Mouse (Mus musculus): ENCODE results near the gene Serinc3. TPM values are rescaled to one million over a fixed set of nuclear protein-coding genes. Genes with fewer than 3 reads are reported as not detected.

Gene Serinc3
- polyA plus RNA-seq, 1 experiment = 88.9 TPM

DNA sequence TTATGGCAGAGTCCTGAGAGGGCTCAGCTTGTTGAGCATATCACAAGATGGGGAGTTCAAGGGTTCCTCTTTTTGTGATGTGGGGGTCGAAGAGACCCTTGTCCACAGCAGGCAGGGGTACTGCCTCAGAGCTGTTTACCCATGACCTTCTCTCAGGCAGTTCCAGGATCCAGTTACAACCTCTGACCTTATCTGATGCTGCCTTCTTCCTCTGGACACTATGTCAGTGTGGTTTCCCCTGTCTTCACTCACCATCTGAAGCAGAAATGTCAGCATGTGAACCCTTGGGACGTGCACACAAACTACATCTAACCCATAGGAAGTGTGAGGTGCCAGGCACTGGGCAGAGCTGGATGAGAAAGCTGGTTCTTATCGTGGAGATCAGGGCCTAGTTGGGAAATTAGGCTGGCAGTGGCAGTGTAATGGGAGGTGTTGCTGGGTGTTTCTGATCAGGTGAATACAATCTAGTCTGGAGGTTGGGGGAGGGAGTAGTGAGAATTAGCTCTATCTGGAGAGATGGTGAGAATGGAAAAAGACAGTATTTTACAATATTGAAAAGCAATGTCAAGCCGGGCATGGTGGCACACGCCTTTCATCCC is 15.3 kb upstream of the Serinc3 start:
- Histone ChIP-seq H3ac (ENCODE audit: control insufficient read depth, insufficient read length) (no peak overlapping the region), H3K27me3 (ENCODE audit: control insufficient read depth, insufficient read depth, insufficient read length) (no peaks in the 10 kb centered on the region), H3K36me3 (ENCODE audit: control insufficient read depth, insufficient read depth) (no peaks in the 10 kb centered on the region), H3K4me3 (peak overlapping the region; percentile 70), H3K79me2 (ENCODE audit: control insufficient read depth, insufficient read depth) (peaks cover 58% of the 10 kb centered on the region), H3K4me2 (ENCODE audit: low read depth) (peak overlapping the region; percentile 86)
- TF ChIP-seq TCF12 (IDR thresholded peaks at IDR 0.05; ENCODE audit: insufficient read depth, poor library complexity, severe bottlenecking) = no peak
- TF ChIP-seq MYOD1 (IDR thresholded peaks at IDR 0.05; ENCODE audit: control insufficient read depth in 1 of 3, insufficient read length in 2 of 3, low read depth in 2 of 3) = no peak
- no peak for TF ChIP-seq E2F4 (IDR thresholded peaks at IDR 0.05; ENCODE audit: insufficient read depth)
- no peak for TF ChIP-seq POLR2A (IDR thresholded peaks at IDR 0.05; ENCODE audit: insufficient read length, low read depth)
- no peak for TF ChIP-seq TCF3 (IDR thresholded peaks at IDR 0.05; ENCODE audit: insufficient read length, low read depth)
- TF ChIP-seq USF1 (IDR thresholded peaks at IDR 0.05; ENCODE audit: low read depth) = no peak
- no peak for TF ChIP-seq REST (IDR thresholded peaks at IDR 0.05; ENCODE audit: insufficient read depth, insufficient read length)
- TF ChIP-seq CEBPB (IDR thresholded peaks at IDR 0.05; ENCODE audit: insufficient read depth, poor library complexity, severe bottlenecking) = no peak
- TF ChIP-seq MYOG (IDR thresholded peaks at IDR 0.05; ENCODE audit: control insufficient read depth in 1 of 3, insufficient read depth in 1 of 3, insufficient read length in 2 of 3, low read depth in 2 of 3) = no peak
- TF ChIP-seq POLR2AphosphoS2 (IDR thresholded peaks at IDR 0.05; ENCODE audit: insufficient read length, low read depth) = no peak
- TF ChIP-seq SRF (IDR thresholded peaks at IDR 0.05; ENCODE audit: control insufficient read depth, insufficient read length, low read depth) = no peak
- no peak for TF ChIP-seq MAX (IDR thresholded peaks at IDR 0.05; ENCODE audit: low read depth)

GRCm38 (mm10) chr2:163659431-163659830 is 14.5 kb upstream of the Serinc3 start:
- H3K36me3 ChIP-seq (ENCODE audit: control insufficient read depth, insufficient read depth) = no peaks in the 10 kb centered on the region
- peak overlapping the region; percentile 86 for H3K4me2 ChIP-seq (ENCODE audit: low read depth)
- H3K27me3 ChIP-seq (ENCODE audit: control insufficient read depth, insufficient read depth, insufficient read length) = no peaks in the 10 kb centered on the region

GRCm38 (mm10) chr2:163658941-163659340 is 14.0 kb upstream of the Serinc3 start:
- H3K79me2 ChIP-seq (ENCODE audit: control insufficient read depth, insufficient read depth) = peaks cover 47% of the 10 kb centered on the region
- H3K4me2 ChIP-seq (ENCODE audit: low read depth) = peak overlapping the region; percentile 86
- peak overlapping the region; percentile 44 for H3ac ChIP-seq (ENCODE audit: control insufficient read depth, insufficient read length)
- TF ChIP-seq POLR2AphosphoS2 (IDR thresholded peaks at IDR 0.05; ENCODE audit: insufficient read length, low read depth) = no peak
- no peak for TF ChIP-seq MYOD1 (IDR thresholded peaks at IDR 0.05; ENCODE audit: control insufficient read depth in 1 of 3, insufficient read length in 2 of 3, low read depth in 2 of 3)
- no peak for TF ChIP-seq MAX (IDR thresholded peaks at IDR 0.05; ENCODE audit: low read depth)
- no peak for TF ChIP-seq MYOG (IDR thresholded peaks at IDR 0.05; ENCODE audit: control insufficient read depth in 1 of 3, insufficient read depth in 1 of 3, insufficient read length in 2 of 3, low read depth in 2 of 3)
- no peak for TF ChIP-seq USF1 (IDR thresholded peaks at IDR 0.05; ENCODE audit: low read depth)
- no peak for TF ChIP-seq E2F4 (IDR thresholded peaks at IDR 0.05; ENCODE audit: insufficient read depth)
- H3K27me3 ChIP-seq (ENCODE audit: control insufficient read depth, insufficient read depth, insufficient read length) = no peaks in the 10 kb centered on the region
- H3K36me3 ChIP-seq (ENCODE audit: control insufficient read depth, insufficient read depth) = no peaks in the 10 kb centered on the region
- H3K4me3 ChIP-seq = peak overlapping the region; percentile 70

More at GRCm38 (mm10) chr2:163659431-163659830, 14.5 kb upstream of the Serinc3 start:
- Histone ChIP-seq H3ac (ENCODE audit: control insufficient read depth, insufficient read length) (no peak overlapping the region), H3K79me2 (ENCODE audit: control insufficient read depth, insufficient read depth) (peaks cover 51% of the 10 kb centered on the region), H3K4me3 (peak overlapping the region; percentile 70)
- TF ChIP-seq POLR2A (IDR thresholded peaks at IDR 0.05; ENCODE audit: insufficient read length, low read depth) (no peak), E2F4 (IDR thresholded peaks at IDR 0.05; ENCODE audit: insufficient read depth) (no peak), TCF3 (IDR thresholded peaks at IDR 0.05; ENCODE audit: insufficient read length, low read depth) (no peak), SRF (IDR thresholded peaks at IDR 0.05; ENCODE audit: control insufficient read depth, insufficient read length, low read depth) (no peak), MYOD1 (IDR thresholded peaks at IDR 0.05; ENCODE audit: control insufficient read depth in 1 of 3, insufficient read length in 2 of 3, low read depth in 2 of 3) (no peak), POLR2AphosphoS2 (IDR thresholded peaks at IDR 0.05; ENCODE audit: insufficient read length, low read depth) (no peak), MYOG (IDR thresholded peaks at IDR 0.05; ENCODE audit: control insufficient read depth in 1 of 3, insufficient read depth in 1 of 3, insufficient read length in 2 of 3, low read depth in 2 of 3) (no peak), REST (IDR thresholded peaks at IDR 0.05; ENCODE audit: insufficient read depth, insufficient read length) (no peak), CEBPB (IDR thresholded peaks at IDR 0.05; ENCODE audit: insufficient read depth, poor library complexity, severe bottlenecking) (no peak), TCF12 (IDR thresholded peaks at IDR 0.05; ENCODE audit: insufficient read depth, poor library complexity, severe bottlenecking) (no peak), USF1 (IDR thresholded peaks at IDR 0.05; ENCODE audit: low read depth) (no peak)

DNA sequence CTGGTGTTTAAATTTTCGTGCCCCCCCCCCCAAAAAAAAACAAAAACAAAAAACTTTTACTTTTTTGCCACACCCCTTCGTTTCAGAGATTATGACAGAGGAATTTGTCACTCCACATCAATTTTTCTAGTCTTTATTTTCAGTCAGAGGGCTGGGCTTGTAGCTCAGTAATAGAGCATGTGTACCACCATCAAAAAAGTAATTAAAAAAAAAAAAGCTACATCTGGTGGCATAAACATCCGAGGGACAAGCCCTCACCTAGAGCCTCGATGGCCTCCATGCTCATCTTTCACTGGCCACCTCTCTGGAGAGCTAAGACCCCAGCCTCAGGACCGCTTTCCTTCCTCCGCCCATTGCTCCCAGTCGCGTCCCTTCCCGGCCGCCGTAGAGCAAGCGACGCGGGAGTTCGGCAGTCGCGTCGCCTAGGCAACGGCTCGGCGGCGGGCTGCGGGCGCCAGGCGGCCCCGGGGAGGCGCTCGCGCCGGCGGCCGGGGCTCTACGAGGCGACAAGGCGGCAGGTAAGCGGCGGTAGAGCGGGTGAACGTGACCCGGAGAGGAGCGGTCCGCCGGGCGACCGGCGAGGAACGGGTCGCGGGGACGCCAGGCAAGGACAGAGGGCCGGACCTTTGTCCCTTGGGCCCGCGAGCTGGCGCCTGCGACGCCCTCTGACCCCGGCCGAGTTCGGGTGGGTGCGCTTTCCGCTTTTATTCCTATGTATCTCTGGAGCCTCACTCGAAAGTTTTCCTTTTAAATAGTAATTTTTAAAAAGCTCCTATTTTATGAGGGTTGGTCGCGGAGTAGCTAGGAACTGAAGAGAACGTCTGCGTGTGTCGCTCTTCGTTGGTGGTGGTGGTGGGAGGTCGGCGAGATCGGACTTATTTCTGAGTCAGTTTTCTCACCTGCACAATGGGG is 13.3 kb upstream of the Serinc3 start, which contains the start of gene Pkig:
Gene Pkig (plus strand): TSS at position 412 of the 912 bp plus-strand sequence.
- H3K4me3 ChIP-seq = peak within 1 kb of the TSS; percentile 70
- H3K79me2 ChIP-seq (ENCODE audit: control insufficient read depth, insufficient read depth) = peaks cover 45% of the 10 kb centered on the region
- TF ChIP-seq REST (IDR thresholded peaks at IDR 0.05; ENCODE audit: insufficient read depth, insufficient read length) (no peak), MAX (IDR thresholded peaks at IDR 0.05; ENCODE audit: low read depth) (no peak), MYOD1 (IDR thresholded peaks at IDR 0.05; ENCODE audit: control insufficient read depth in 1 of 3, insufficient read length in 2 of 3, low read depth in 2 of 3) (no peak), TCF12 (IDR thresholded peaks at IDR 0.05; ENCODE audit: insufficient read depth, poor library complexity, severe bottlenecking) (no peak), POLR2A (IDR thresholded peaks at IDR 0.05; ENCODE audit: insufficient read length, low read depth) (peak; percentile 30), SRF (IDR thresholded peaks at IDR 0.05; ENCODE audit: control insufficient read depth, insufficient read length, low read depth) (no peak), POLR2AphosphoS2 (IDR thresholded peaks at IDR 0.05; ENCODE audit: insufficient read length, low read depth) (peak; percentile 35), TCF3 (IDR thresholded peaks at IDR 0.05; ENCODE audit: insufficient read length, low read depth) (no peak), MYOG (IDR thresholded peaks at IDR 0.05; ENCODE audit: control insufficient read depth in 1 of 3, insufficient read depth in 1 of 3, insufficient read length in 2 of 3, low read depth in 2 of 3) (no peak), USF1 (IDR thresholded peaks at IDR 0.05; ENCODE audit: low read depth) (no peak), CEBPB (IDR thresholded peaks at IDR 0.05; ENCODE audit: insufficient read depth, poor library complexity, severe bottlenecking) (no peak), E2F4 (IDR thresholded peaks at IDR 0.05; ENCODE audit: insufficient read depth) (peak; percentile 40)
- H3K4me2 ChIP-seq (ENCODE audit: low read depth) = peak within 1 kb of the TSS; percentile 98
- no peaks in the 10 kb centered on the region for H3K36me3 ChIP-seq (ENCODE audit: control insufficient read depth, insufficient read depth)
- H3K27me3 ChIP-seq (ENCODE audit: control insufficient read depth, insufficient read depth, insufficient read length) = no peaks in the 10 kb centered on the region
- peak within 1 kb of the TSS; percentile 44 for H3ac ChIP-seq (ENCODE audit: control insufficient read depth, insufficient read length)

All from myocyte (in vitro differentiated cells).